Mouse (Mus musculus) adrenal gland, postnatal 36 days (tissue): Measurements from ENCODE around the gene Brca1. TPM values are rescaled to one million over a fixed set of nuclear protein-coding genes. Genes with fewer than 3 reads are reported as not detected.
"Not testable (repeated sequence)": the region's sequence is repeated elsewhere in the genome, so short reads cannot be mapped to it uniquely, and the experiment has no call there.

ENCODE experiments used
- DNase-seq, 2 experiments: peaks; one replicate each; pipeline ENCODE4 v3.0.0; 2021; ENCODE audit warnings: mixed read lengths in 1 of 2
- total RNA-seq, 2 experiments: library from RNA; stranded (reverse); gene quantifications; 2 replicates each; pipeline ENCODE4 v1.2.3; 2021

Brca1 gene
- total RNA-seq, 2 experiments from 2014 or later = 2.4 to 2.9 TPM

GRCm38 (mm10) chr11:101469155-101469554 is 82.6 kb downstream of the Brca1 start:
- no peak for DNase-seq

GRCm38 (mm10) chr11:101468731-101469130 is 83.0 kb downstream of the Brca1 start:
- no peak for DNase-seq

GRCm38 (mm10) chr11:101468263-101468688 is 83.5 kb downstream of the Brca1 start:
- no peak for DNase-seq

DNA sequence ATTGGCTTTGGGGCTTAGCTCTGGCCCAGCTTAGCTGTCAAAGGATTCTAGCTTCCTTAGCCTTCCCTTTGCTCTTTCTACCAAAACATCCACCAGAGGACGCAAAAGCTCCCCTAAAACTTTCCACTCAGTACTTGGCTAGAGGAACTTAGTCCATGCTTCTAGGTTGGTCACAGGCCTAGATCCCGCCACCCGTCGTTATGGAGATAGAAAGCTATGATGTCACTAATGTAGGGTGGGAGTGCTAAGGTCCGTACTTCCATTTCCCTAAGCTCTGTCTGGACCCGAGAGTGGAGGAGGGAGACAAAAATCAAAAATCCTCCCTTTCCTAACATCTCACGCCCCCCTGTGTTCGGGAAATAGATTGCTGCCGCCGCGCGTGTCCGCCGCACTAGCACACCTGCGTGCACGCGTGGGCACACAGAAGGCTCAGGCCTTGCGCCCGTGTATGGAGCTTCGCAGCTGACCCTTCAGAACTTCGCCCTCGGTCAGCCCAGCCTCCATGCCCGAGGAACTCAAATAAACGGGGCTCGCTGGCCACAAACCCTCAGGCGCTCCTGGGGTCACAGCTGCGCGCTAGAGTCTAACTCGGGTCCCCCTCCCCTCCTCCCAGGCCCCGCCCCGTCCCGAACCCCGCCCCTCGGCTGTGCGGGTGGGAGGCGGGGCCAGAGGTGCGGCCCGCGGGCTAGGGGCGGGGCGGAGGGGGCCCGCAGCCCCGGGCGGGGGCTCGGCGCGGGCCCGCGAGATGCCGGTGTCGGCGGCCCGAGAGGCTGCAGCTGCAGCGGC is 84.1 kb downstream of the Brca1 start:
- peak; percentile 76 to 87 for DNase-seq

- not testable (repeated sequence) for DNase-seq
Observed at GRCm38 (mm10) chr11:101466552-101466950, 85.2 kb downstream of the Brca1 start.

DNA sequence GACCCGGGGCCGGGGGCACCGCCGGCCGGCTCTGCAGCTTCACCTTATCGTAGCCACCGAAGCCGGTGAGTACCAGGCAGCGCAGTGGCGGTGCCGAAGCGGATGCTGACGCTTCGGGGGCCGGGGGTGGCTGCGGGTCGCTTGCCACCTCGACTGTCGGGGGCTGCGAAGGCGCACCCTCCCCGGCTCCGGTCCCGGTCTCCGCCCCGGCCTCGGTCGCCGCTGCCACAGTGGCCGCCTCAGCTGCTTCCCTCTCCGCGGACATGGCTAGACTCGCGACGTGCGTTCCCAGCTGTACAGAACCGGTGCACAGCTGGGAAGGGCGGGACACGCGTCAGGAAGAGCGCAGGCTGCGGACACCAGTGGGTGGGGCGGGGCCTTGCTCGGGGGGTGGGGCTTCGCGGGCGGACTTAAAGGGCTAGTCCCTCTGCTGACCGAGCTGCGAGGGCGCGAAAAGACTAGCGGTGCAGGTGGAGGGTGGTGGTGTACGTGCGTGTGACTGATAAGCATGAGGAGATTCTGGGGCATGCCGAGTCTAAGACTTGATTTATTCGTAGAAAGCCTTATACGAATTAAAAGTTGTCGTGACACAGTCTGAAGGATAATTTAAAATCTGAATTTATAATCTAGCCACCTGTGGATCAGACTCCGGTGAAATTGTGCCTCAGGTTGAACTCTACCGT is 85.7 kb downstream of the Brca1 start, which contains the start of gene Vat1:
Gene Vat1 (minus strand): TSS at position 362 of the 683 bp plus-strand sequence.
- peak; percentile 83 to 91 for DNase-seq

DNA sequence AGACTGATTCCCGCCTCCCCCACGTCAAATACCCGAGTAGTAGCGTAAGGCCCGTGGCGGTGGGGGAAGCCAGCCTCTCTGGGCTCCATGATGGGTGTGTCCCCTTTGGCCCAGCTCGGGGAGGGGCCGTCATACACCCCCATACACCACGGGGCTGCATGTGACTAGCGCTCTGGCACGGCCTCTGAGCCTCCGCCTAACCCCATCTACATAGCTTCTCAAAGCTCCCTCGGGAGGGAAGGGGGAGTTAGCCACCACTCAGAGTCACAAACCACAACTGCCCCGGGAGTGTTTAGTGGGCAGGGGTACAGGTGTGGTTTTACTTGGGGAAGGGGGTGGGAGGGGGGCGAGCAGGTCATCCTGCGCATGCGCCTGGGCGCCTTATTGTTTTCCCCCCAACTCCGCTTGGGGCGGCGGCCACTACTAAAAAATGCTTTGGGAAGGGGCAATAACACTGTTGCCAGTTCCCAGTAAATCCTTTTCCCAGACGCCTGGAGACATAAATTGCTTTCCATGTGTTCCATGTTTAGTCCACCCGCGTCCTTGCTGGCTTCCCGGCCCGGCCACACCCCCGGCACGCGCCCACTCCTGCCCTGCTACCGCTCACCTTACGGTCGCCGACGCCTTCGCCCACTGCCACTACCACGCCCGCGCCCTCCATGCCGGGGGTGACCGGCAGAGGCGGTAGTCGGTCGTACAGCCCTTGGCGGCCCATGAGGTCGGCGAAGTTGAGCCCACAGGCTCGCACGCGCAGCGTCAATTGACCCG is 86.5 kb downstream of the Brca1 start:
- peak; percentile 70 to 84 for DNase-seq

GRCm38 (mm10) chr11:101464211-101465100 is 87.3 kb downstream of the Brca1 start, which contains the start of gene Rnd2:
Gene Rnd2 (plus strand): TSS chr11:101464999.
- peak; percentile 55 to 57 for DNase-seq

DNA sequence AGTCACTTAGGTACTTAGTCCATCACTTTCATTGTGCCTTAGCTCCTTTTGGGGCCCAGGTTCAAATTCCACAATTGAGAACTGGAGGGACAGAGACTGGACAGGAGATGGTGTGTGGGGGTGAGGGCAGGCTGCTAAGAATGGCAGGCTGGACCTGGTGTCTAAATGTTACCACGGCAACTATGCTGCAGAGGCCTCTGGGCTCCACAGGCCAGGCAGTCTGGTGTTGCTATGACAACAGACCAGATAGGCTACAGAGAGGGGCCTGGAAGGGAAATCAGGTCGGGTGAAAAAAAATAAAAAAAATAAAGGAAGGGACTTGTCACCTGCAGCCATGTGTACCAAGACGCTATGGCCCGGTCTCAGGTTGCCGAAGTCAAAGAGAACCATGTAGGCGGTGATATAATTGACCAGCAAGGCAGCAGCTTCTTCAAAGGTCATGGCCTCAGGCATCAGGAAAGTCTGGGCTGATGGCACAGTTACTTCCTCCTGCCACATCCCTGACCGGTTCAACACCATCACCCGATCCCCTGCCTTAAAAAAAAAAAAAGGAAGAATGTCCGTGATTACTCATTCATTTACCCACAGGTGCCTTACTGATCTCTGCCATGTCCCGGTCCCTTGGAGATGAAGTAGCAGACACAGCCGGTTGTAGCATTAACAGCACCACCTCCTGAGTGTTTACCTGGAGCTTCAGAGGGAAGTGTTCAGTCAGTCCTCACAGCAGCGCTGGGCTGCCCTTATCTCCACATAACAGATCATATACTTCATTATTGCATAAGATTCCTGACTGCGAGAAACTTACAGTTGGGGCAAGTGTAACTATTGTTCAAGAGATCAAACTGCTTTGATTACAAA is 88.9 kb downstream of the Brca1 start:
- DNase-seq = no peak

DNA sequence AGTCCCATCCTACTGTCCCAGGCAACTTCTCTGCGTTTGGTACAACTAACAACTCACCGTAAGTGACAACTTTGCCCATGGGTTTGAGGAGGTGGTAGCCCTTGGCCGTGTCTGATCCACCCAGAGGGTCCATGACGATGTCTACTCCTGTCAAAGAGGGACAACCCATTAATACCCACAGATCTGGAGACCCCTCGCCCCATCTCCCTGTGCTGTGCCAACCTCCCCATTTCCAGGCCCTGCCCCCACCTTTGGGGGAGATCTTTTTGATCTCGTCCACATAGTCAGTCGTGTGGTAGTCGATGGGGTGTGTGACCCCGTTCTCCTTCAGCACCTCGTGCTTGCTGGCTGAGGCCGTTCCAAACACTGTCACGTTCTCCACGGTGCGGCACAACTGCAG is 89.6 kb downstream of the Brca1 start:
- DNase-seq = no peak

DNA sequence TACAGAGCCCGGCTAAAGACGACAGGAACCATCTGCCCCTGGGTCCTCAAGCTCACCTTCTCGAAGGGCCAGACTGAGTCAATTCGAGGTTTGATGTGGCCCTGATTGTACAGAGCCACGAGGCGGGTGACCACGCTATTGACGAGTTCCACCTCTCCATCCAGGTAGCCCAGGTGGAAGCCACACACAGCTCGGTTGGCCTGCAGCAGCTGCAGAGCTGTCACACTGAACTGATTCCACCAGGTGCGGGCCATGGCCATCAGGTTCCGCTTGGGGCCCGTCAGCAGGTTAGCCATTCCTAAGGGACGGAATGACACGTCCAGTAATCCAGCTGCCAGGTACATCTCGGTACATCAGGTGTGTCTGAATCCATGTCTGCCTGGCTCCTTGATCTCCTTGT is 91.4 kb downstream of the Brca1 start:
- no peak for DNase-seq

- peak; percentile 44 to 72 for DNase-seq
Observed at GRCm38 (mm10) chr11:101459716-101460115, 92.0 kb downstream of the Brca1 start.

DNA sequence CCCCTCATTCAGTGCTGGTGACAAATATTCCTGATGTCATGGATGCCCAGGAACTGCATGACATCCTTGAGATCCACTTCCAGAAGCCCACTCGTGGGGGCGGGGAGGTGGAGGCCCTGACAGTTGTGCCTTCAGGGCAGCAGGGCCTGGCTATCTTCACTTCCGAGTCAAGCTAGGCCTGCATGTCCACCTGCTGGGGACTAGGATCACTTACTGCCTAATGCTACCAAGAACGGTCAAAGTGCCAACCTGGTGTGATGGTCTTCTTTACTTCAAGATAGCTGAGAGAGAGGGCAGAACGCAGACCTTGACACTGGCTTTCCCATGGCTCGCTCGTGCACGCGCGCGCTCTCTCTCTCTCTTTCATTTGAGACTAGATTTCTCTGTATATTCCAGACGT is 93.5 kb downstream of the Brca1 start:
- no peak for DNase-seq

GRCm38 (mm10) chr11:101457631-101458030 is 94.1 kb downstream of the Brca1 start:
- no peak for DNase-seq

DNA sequence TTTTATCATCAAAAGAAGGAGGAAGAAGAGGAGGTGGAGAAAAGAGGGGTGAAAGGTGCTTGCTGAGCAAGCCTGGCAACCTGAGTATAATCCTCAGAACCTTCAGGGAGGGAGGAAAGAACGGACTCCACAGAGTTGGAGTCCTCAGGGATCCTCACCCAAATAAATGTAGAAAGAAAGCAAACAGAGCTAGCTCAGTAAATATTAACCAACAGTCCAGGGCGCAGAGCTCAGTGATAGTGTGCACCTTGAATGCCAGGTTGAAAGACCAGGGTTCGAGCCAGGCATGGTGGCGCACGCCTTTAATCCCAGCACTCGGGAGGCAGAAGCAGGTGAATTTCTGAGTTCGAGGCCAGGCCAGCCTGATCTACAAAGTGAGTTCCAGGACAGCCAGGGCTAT is 96.1 kb downstream of the Brca1 start:
- DNase-seq = no peak

DNA sequence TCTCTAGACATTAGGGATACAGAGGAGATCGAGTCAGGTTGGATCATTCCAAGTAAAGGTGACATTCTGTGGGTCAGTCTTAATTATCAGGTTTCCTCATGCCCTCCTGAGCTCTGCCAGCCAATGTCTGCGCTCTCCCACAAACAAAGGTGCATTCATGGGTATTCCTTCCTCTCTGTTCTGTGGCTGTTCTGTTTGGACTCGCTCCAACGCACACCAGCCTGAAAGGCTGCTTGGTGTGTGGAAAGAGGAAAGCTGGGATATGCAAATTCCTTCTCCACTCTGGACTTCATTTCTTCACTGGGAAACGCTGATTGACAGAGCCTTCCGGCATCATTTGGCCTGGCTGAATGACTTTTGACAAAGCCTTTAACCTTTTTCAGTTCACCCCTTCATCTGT is 97.1 kb downstream of the Brca1 start:
- DNase-seq = no peak

DNA sequence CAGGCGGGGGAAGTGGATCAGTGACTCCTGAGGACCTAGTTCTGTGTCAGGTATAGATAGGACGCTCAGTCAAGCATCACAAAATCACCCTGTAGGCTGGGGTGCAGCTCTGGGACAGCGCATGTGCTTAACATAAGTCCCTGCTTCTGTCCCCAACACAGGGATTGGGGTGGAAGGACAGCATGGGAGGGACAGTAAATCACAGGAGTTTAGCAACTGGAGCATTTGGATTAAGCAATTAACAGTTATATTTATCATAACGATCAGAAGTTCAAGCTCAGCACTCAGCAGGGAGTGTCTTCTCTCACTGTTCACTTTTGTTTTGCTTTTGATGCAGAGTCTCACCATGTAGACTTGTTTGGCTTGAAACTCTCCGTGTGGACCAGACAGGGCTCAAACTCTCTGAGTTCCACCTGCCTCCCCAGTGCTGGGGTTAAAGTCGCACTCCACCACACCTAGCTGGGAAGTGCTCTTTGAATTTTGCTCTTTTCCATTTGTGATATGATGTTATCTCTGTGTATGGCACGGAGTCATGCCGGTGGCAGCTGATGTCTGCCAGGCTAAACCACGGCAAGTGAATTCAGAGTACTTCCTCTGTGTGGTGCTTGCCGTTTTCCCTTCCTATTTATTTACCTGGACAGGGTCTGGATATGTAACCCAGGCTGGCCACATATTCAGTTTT is 99.5 kb downstream of the Brca1 start:
- no peak for DNase-seq

DNA sequence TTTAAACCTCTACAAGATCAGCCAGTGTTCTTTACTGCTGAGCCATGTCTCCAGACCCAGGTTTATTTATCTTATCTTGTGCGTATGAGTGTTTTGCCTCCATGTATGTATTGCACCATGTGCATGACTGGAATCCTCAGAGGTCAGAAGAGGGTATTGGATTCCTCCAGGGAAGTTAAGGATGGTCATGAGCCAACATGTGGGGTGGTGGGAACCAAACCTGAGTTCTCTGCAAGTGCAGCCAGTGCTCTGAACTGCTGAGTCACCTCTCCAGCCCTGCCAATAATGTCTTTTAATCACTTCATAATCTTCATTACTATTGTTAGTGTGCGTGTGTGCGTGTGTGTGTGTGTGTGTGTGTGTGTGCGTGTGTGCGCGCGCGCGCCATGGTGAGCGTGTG is 100.2 kb downstream of the Brca1 start:
- DNase-seq = no peak

DNA sequence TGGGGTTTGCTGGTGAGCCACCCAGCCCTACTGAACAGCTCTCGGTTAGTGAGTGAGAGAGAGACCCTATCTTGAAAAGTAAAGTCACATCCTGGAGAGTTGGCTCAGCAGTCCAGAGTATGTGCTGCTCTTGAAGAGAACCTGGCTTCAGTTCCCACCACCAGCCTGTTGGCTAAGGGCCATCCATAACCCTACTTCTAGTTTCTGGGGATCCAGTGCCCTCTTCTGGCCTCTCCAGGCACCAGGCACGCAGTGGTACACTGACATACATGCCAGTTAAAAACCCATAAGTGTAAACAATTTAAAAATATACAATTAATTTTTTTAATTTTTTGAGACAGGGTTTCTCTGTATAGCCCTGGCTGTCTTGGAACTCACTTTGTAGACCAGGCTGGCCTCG is 101.4 kb downstream of the Brca1 start:
- DNase-seq = peak in 1 of 2 experiments; percentile 27

GRCm38 (mm10) chr11:101449596-101449995 is 102.2 kb downstream of the Brca1 start:
- DNase-seq = not testable (repeated sequence)
